Mouse (Mus musculus) liver, embryonic 11.5 days (tissue): ENCODE data around the gene Trpc2. TPM values are rescaled to one million over a fixed set of nuclear protein-coding genes. Genes with fewer than 3 reads are reported as not detected.

Experiments used
- ATAC-seq: fragments of 200-750 bp; cut with Nextera tagmentation; replicated peaks from 2 replicates; pipeline ENCODE4 v1.8.0; 2017; ENCODE audit warnings: moderate number of reproducible peaks, mild to moderate bottlenecking, moderate TSS enrichment, moderate library complexity; ENCODE audit not compliant: low FRiP score
- DNase-seq: peaks from one replicate; pipeline ENCODE4 v3.0.0-alpha.2; 2017; ENCODE audit warnings: low spot score
- H3K27ac ChIP-seq: fragments of 300-500 bp; sonication (generic); 2 replicates; pipeline ENCODE4 v1.5.1; 2014; ENCODE audit warnings: mild to moderate bottlenecking, low read depth, low read length, control low read depth
- H3K27me3 ChIP-seq: fragments of 300-500 bp; sonication (generic); replicated peaks from 2 replicates; pipeline ENCODE4 v1.6.1; 2014; ENCODE audit warnings: low read length, mixed read lengths; ENCODE audit not compliant: control insufficient read depth, insufficient read depth
- H3K36me3 ChIP-seq: fragments of 300-500 bp; sonication (generic); 2 replicates; pipeline ENCODE4 v1.6.1; 2014; ENCODE audit warnings: mild to moderate bottlenecking, low read length, moderate library complexity, mixed read lengths; ENCODE audit not compliant: control insufficient read depth, insufficient read depth
- H3K4me1 ChIP-seq: fragments of 300-500 bp; sonication (generic); replicated peaks from 2 replicates; pipeline ENCODE4 v1.6.1; 2014; ENCODE audit warnings: low read length, mixed read lengths; ENCODE audit not compliant: control insufficient read depth, insufficient read depth
- H3K4me2 ChIP-seq: fragments of 300-500 bp; sonication (generic); 2 replicates; pipeline ENCODE4 v1.6.1; 2014; ENCODE audit warnings: mild to moderate bottlenecking, control low read depth, moderate library complexity
- H3K4me3 ChIP-seq: fragments of 300-500 bp; sonication (generic); 2 replicates; pipeline ENCODE4 v1.5.1; 2014; ENCODE audit warnings: low read depth, low read length, control low read depth
- H3K9ac ChIP-seq: fragments of 300-500 bp; sonication (generic); 2 replicates; pipeline ENCODE4 v1.6.1; 2014; ENCODE audit warnings: low read depth, low read length, control low read depth
- H3K9me3 ChIP-seq: fragments of 300-500 bp; sonication (generic); 2 replicates; pipeline ENCODE4 v1.6.1; 2016; ENCODE audit warnings: low read length, inconsistent platforms, mixed read lengths; ENCODE audit not compliant: control insufficient read depth
- WGBS: fragments of 180-500 bp; shearing (Covaris S2); extraction: QIAGEN DNeasy Blood & Tissue Kit; methylation state at CpG from one replicate; pipeline ENCODE4 v1.1.7; 2014; 5-methylcytosine and 5-hydroxymethylcytosine counted together
- polyA plus RNA-seq: library from polyadenylated mRNA; unstranded; fragments of >200 nt; fragmentation: Nextera tagmentation; extraction: Ambion mirVana; gene quantifications from 2 replicates; pipeline ENCODE4 v1.2.1, GENCODE M21; 2014

The Trpc2 gene
- polyA plus RNA-seq, 1 experiment from 2014 or later, result not detected

DNA sequence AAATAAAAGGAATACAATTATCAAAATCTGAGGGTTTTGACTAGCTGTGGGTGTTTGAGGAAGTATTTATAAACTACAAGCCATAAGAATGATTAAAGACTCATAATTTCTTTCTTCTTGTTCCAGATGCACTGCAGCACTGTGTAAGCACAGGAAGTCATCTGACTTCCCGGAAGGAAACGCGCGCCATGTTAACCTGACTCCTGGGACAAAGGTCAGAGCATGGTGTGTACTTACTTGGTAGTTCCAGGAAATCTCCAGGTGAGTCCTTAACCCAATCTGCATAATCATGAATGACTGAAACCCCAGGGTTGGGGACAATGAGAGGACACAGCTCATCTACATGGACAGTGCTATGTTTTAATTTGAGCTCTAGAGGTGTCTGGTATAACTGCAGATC, 49.5 kb downstream of the Trpc2 start:
- no peak overlapping the region for H3K4me3 ChIP-seq
- peaks cover 44% of the 10 kb centered on the region for H3K36me3 ChIP-seq
- H3K9me3 ChIP-seq, result no peaks in the 10 kb centered on the region
- H3K9ac ChIP-seq, result no peak overlapping the region
- no peaks in the 10 kb centered on the region for H3K4me1 ChIP-seq
- H3K27ac ChIP-seq, result no peak overlapping the region
- 92% methylated on average over 4 of the region's 4 CpGs for WGBS
- H3K27me3 ChIP-seq, result no peaks in the 10 kb centered on the region
- ATAC-seq (no peak), DNase-seq (no peak)
- H3K4me2 ChIP-seq, result no peak overlapping the region

DNA sequence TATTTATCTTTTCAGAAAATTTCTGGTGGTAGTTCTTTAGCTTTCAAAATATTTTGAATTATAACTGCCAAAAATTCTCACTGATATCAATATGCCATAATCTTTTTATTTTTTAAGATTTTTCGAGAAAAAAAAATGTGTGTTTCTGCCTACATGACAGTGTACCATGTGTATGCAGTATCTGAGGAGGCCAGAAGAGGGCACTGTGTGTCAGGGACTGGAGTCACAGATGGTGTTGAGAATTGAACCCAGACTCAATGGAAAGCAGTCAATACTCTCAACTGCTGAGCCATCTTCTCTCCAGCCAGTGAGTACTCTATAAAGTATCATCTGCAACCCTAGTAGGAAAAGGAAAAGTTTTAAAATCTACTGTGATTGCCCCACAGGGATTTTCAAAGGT, 54.5 kb downstream of the Trpc2 start:
- Histone ChIP-seq H3K9me3 (no peaks in the 10 kb centered on the region), H3K27me3 (no peaks in the 10 kb centered on the region), H3K36me3 (peaks cover 37% of the 10 kb centered on the region), H3K27ac (no peak overlapping the region), H3K4me2 (no peak overlapping the region), H3K9ac (no peak overlapping the region), H3K4me3 (no peak overlapping the region), H3K4me1 (no peaks in the 10 kb centered on the region)
- 83% methylated on average over 1 of the region's 1 CpGs for whole genome bisulfite sequencing
- DNase-seq (no peak), ATAC-seq (0 out of 2 replicates have a peak, but pooled peaks have one; percentile 58)

DNA sequence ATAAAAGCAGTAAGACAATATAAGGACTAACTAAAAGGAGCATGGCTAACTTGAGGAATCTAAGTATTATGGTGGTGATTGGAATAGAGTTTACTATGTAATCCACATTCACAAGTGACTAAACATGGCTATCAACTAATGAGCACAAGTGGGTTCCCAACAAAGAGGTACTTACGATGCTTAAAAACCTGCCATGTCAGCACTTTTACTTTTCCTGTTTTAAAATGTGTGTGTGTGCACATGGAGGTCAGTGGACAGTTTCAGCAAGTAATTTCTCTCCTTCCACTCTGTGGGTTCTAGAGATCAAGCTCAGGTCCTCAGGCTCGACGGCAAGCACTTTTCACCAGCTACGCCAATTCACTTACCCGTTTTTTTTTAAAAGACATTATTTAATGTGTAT, 55.0 kb downstream of the Trpc2 start:
- Histone ChIP-seq H3K27me3 (no peaks in the 10 kb centered on the region), H3K27ac (no peak overlapping the region), H3K4me3 (no peak overlapping the region), H3K36me3 (peaks cover 35% of the 10 kb centered on the region), H3K4me2 (no peak overlapping the region), H3K9me3 (no peaks in the 10 kb centered on the region), H3K9ac (no peak overlapping the region), H3K4me1 (no peaks in the 10 kb centered on the region)
- no peak for DNase-seq
- WGBS, result 95% methylated on average over 5 of the region's 5 CpGs
- no peak for ATAC-seq

Other genes starting within 250 kb of the Trpc2 start
- 22.3 and 23.4 TPM in 2 replicates for gene Inppl1, start 244.9 kb upstream of the Trpc2 start, polyA plus RNA-seq
- 3.3 and 3.9 TPM in 2 replicates for gene Folr2, start 225.9 kb upstream of the Trpc2 start, polyA plus RNA-seq
- 94.7 and 96.2 TPM in 2 replicates for gene Anapc15, start 219.4 kb upstream of the Trpc2 start, polyA plus RNA-seq
- 0.27 and 0.42 TPM in 2 replicates for gene Folr1, start 212.3 kb upstream of the Trpc2 start, polyA plus RNA-seq
- 119 and 124 TPM in 2 replicates for gene Lamtor1, start 177.2 kb upstream of the Trpc2 start, polyA plus RNA-seq
- 0.71 and 0.75 TPM in 2 replicates for gene Tomt, start 176.8 kb upstream of the Trpc2 start, polyA plus RNA-seq
- gene Lrrc51, start 149.2 kb upstream of the Trpc2 start, polyA plus RNA-seq, result 5.5 and 6.4 TPM in 2 replicates
- 66.2 and 66.3 TPM in 2 replicates for gene Numa1, start 149.0 kb upstream of the Trpc2 start, polyA plus RNA-seq
- 2.4 and 3.9 TPM in 2 replicates for gene Il18bp, start 64.4 kb upstream of the Trpc2 start, polyA plus RNA-seq
- gene Rnf121, start 17.6 kb upstream of the Trpc2 start, polyA plus RNA-seq, result 16.4 and 16.7 TPM in 2 replicates
- gene Xndc1, start 17.6 kb upstream of the Trpc2 start, polyA plus RNA-seq, result 19.5 and 24.6 TPM in 2 replicates
- 0.71 and 0.81 TPM in 2 replicates for gene Xntrpc, start 17.4 kb upstream of the Trpc2 start, polyA plus RNA-seq
- 0.38 and 1.1 TPM in 2 replicates for gene Art1, start 18.6 kb downstream of the Trpc2 start, polyA plus RNA-seq
- 0.58 and 0.78 TPM in 2 replicates for gene Art5, start 26.4 kb downstream of the Trpc2 start, polyA plus RNA-seq
- not detected in 2 replicates for gene Chrna10, start 33.7 kb downstream of the Trpc2 start, polyA plus RNA-seq
- 42.0 and 45.8 TPM in 2 replicates for gene Nup98, start 127.1 kb downstream of the Trpc2 start, polyA plus RNA-seq
- 40.0 and 45.5 TPM in 2 replicates for gene Pgap2, start 127.1 kb downstream of the Trpc2 start, polyA plus RNA-seq
- 76.8 and 81.1 TPM in 2 replicates for gene Rhog, start 172.9 kb downstream of the Trpc2 start, polyA plus RNA-seq
- gene Stim1, start 184.7 kb downstream of the Trpc2 start, polyA plus RNA-seq, result 22.0 and 23.3 TPM in 2 replicates